Mouse (Mus musculus): Measurements from ENCODE around the gene Tmem44.

DNA sequence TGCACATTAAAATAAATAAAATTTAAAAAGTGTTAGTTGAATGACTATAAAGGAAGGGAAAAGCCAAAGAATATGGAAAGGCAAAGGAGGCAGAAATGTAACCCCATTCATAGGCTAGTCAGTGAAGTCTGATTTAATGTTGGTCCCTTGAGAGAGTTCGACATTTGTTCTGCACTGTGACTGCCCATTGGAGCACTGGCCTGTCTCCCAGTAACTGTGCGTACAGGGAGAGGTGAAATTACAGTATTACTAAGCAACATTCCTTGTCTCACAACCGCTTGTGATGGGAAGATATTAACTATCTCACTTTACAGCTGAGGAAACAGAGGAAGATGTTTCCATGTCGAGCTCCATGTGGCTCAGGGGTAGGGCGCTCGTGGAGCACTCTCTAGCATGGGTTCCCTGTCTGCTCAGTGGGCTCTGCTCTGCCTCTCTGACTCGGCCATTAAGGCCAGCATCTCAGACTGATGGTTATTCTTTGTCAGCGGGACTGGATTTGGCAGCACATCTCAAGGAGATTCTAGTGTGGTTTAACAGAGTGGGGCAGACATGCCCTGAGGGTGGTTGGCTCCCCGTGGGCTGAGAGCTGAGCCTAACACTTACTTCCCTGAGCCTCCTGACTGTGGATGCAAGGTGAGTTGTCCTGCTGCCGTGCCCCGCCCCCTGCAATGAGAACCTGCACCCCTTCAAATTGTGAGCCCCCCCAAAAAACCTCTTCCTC is 45.2 kb downstream of the Tmem44 start:
- TF ChIP-seq POLR2A (IDR thresholded peaks at IDR 0.05; ENCODE audit: insufficient read length, low read depth) (no peak), MYOD1 (IDR thresholded peaks at IDR 0.05; ENCODE audit: control insufficient read depth in 1 of 3, insufficient read length in 2 of 3, low read depth in 2 of 3) (no peak), MYOG (IDR thresholded peaks at IDR 0.05; ENCODE audit: control insufficient read depth in 1 of 3, insufficient read depth in 1 of 3, insufficient read length in 2 of 3, low read depth in 2 of 3) (no peak), USF1 (IDR thresholded peaks at IDR 0.05; ENCODE audit: low read depth) (no peak), TCF12 (IDR thresholded peaks at IDR 0.05; ENCODE audit: insufficient read depth, poor library complexity, severe bottlenecking) (no peak), CEBPB (IDR thresholded peaks at IDR 0.05; ENCODE audit: insufficient read depth, poor library complexity, severe bottlenecking) (no peak), POLR2AphosphoS2 (IDR thresholded peaks at IDR 0.05; ENCODE audit: insufficient read length, low read depth) (no peak), MAX (IDR thresholded peaks at IDR 0.05; ENCODE audit: low read depth) (no peak)
